ENCODE assay signal across 8 mouse cellular contexts in genomic region chr3:31095491-31096154, GRCm38 (mm10). TPM values are rescaled to one million over a fixed set of nuclear protein-coding genes. Genes with fewer than 3 reads are reported as not detected.
DNase-seq lines count a peak whose midpoint lies in the region; ATAC-seq and TF ChIP-seq lines count a peak whose summit lies in the region.

No protein-coding gene starts in this region.

- H3K4me3 ChIP-seq in C2C12 (ENCODE audit: insufficient read depth, poor library complexity, severe bottlenecking): peak overlapping the region; percentile 84
- H3K4me3 ChIP-seq in forebrain, embryonic 11.5 days (ENCODE audit: low read depth, low read length): peak overlapping the region; percentile 91
- H3K4me3 ChIP-seq in neural tube, embryonic 12.5 days: peak overlapping the region; percentile 96

- peak; percentile 74 for DNase-seq in adrenal gland, postnatal 10 days
- DNase-seq in forebrain, embryonic 11.5 days (ENCODE audit: low spot score): no peak
- DNase-seq in heart, postnatal 10 days: peak; percentile 68 to 70
- DNase-seq in kidney, postnatal 36 days: peak; percentile 52 to 61
- DNase-seq in lung, adult 18-20 months: peak; percentile 65 to 71
- DNase-seq in thymus, adult 18-20 months: peak; percentile 53 to 68

- H3K9me3 ChIP-seq in forebrain, embryonic 11.5 days (ENCODE audit: control insufficient read depth, low read length): no peaks in the 10 kb centered on the region
- H3K9me3 ChIP-seq in neural tube, embryonic 12.5 days: no peaks in the 10 kb centered on the region

- peak; percentile 29; the same call in 1 of the 2 replicates for ATAC-seq in forebrain, embryonic 11.5 days (replicated peaks; ENCODE audit: low FRiP score)
- ATAC-seq in neural tube, embryonic 12.5 days (ENCODE audit: low FRiP score, low read depth): peak; percentile 7

- no peaks in the 10 kb centered on the region for H3K27me3 ChIP-seq in C2C12 (ENCODE audit: control insufficient read depth, insufficient read depth, insufficient read length)
- no peaks in the 10 kb centered on the region for H3K27me3 ChIP-seq in forebrain, embryonic 11.5 days (ENCODE audit: control insufficient read depth, insufficient read depth, low read length)
- H3K27me3 ChIP-seq in neural tube, embryonic 12.5 days (replicated peaks): no peaks in the 10 kb centered on the region

- intact Hi-C loops in heart, postnatal 10 days (cut with DNase I): no loop called here

- peaks cover 55% of the 10 kb centered on the region for H3K79me2 ChIP-seq in C2C12 (ENCODE audit: control insufficient read depth, insufficient read depth)

- no peak for TF ChIP-seq CTCF in C2C12 (IDR thresholded peaks at IDR 0.05; ENCODE audit: control insufficient read depth, insufficient read depth, insufficient read length)

- H3K27ac ChIP-seq in forebrain, embryonic 11.5 days (ENCODE audit: low read depth, low read length): peak overlapping the region; percentile 97
- H3K27ac ChIP-seq in neural tube, embryonic 12.5 days: peak overlapping the region; percentile 99

- H3K4me2 ChIP-seq in forebrain, embryonic 11.5 days (ENCODE audit: low read depth, low read length, severe bottlenecking): peak overlapping the region; percentile 61
- peak overlapping the region; percentile 71 for H3K4me2 ChIP-seq in neural tube, embryonic 12.5 days (replicated peaks)

- peak overlapping the region; percentile 74 for H3ac ChIP-seq in C2C12 (ENCODE audit: control insufficient read depth, insufficient read length, low read depth)

- H3K9ac ChIP-seq in forebrain, embryonic 11.5 days (ENCODE audit: low read length): peak overlapping the region; percentile 93
- peak overlapping the region; percentile 98 for H3K9ac ChIP-seq in neural tube, embryonic 12.5 days

- H3K79me3 ChIP-seq in C2C12 (ENCODE audit: low read depth): peaks cover 51% of the 10 kb centered on the region

- H3K36me3 ChIP-seq in C2C12 (ENCODE audit: control insufficient read depth, insufficient read depth): peaks cover 40% of the 10 kb centered on the region
- H3K36me3 ChIP-seq in forebrain, embryonic 11.5 days (ENCODE audit: control insufficient read depth, insufficient read depth, low read length): no peaks in the 10 kb centered on the region
- 0 out of 2 replicates have a peak, but pooled peaks cover 3% of the 10 kb centered on the region for H3K36me3 ChIP-seq in neural tube, embryonic 12.5 days

- under 1% methylated on average over 33 of the region's 33 CpGs for WGBS in forebrain, embryonic 11.5 days
- under 1% methylated on average over 33 of the region's 33 CpGs for WGBS in neural tube, embryonic 12.5 days

- peaks cover 5% of the 10 kb centered on the region; the same call in 1 of the 2 replicates for H3K4me1 ChIP-seq in forebrain, embryonic 11.5 days (replicated peaks; ENCODE audit: control insufficient read depth, insufficient read depth, low read length)
- peaks cover 27% of the 10 kb centered on the region for H3K4me1 ChIP-seq in neural tube, embryonic 12.5 days

TF ChIP-seq in C2C12, 6 proteins besides CTCF, POLR2A, EP300 and RAD21:
- TF ChIP-seq MYOD1 (IDR thresholded peaks at IDR 0.05; ENCODE audit: control insufficient read depth, insufficient read length, low read depth) (no peak), MYOG (IDR thresholded peaks at IDR 0.05; ENCODE audit: control insufficient read depth, extremely low read depth, insufficient read length) (no peak)

RNA-seq across cellular contexts. Expression of gene Skil, which starts 0.8 kb away (rescaled TPM):
- 15.0 TPM for polyA plus RNA-seq in C2C12 (2012; fragmentation: generic; extraction: Trizol)
- 10 to 100 TPM; 37.7 to 53.8 TPM for total RNA-seq in adrenal gland, postnatal 10 days (2021)
- polyA plus RNA-seq in forebrain, embryonic 11.5 days (2014; fragmentation: Nextera tagmentation; extraction: Ambion mirVana): 31.6 and 33.5 TPM in 2 replicates
- total RNA-seq in heart, postnatal 10 days (2021): 10 to 100 TPM; 25.9 to 26.9 TPM
- 51.6 and 54.4 TPM in 2 replicates for polyA plus RNA-seq in neural tube, embryonic 12.5 days (2016; fragmentation: Nextera tagmentation; extraction: Ambion mirVana)

RNA-seq across cellular contexts. Expression of gene Cldn11, which starts 54.1 kb away (rescaled TPM):
- not detected for polyA plus RNA-seq in C2C12 (2012; fragmentation: generic; extraction: Trizol)
- 10 to 100 TPM; 15.7 to 16.8 TPM for total RNA-seq in adrenal gland, postnatal 10 days (2021)
- 15.5 and 17.0 TPM in 2 replicates for polyA plus RNA-seq in forebrain, embryonic 11.5 days (2014; fragmentation: Nextera tagmentation; extraction: Ambion mirVana)
- 1 to 10 TPM; 2.1 to 2.2 TPM for total RNA-seq in heart, postnatal 10 days (2021)
- 40.2 TPM in 2 replicates for polyA plus RNA-seq in neural tube, embryonic 12.5 days (2016; fragmentation: Nextera tagmentation; extraction: Ambion mirVana)

Comparison
In these comparisons a context has a peak if more than half of its experiments do, and no peak if none do; other contexts are left out.
1. RNA of gene Cldn11, which starts 54.1 kb away (polyA plus RNA-seq): 40.2 TPM in neural tube, embryonic 12.5 days and 15.5 to 17.0 TPM in forebrain, embryonic 11.5 days; not detected in C2C12 (single experiment); every median in the first group is over 10 times any median in the second.
2. Peak in every context shown above with its lines, with median percentiles within 50 percentile points of each other: H3K4me3 ChIP-seq.